Mouse (Mus musculus) hindbrain, embryonic 15.5 days (tissue): ENCODE data around the gene Exoc2. TPM values are rescaled to one million over a fixed set of nuclear protein-coding genes. Genes with fewer than 3 reads are reported as not detected.
A peak's percentile ranks its signal among the peaks of the same experiment; 100 is the strongest.

Experiments used
- ATAC-seq: fragments of 200-750 bp; cut with Nextera tagmentation; 2 replicates; pipeline ENCODE4 v1.8.0; 2017; ENCODE audit warnings: low read depth, moderate number of reproducible peaks, moderate TSS enrichment; ENCODE audit not compliant: low FRiP score
- H3K27ac ChIP-seq: fragments of 300-500 bp; sonication (generic); replicated peaks from 2 replicates; pipeline ENCODE4 v1.5.1; 2015; ENCODE audit warnings: mild to moderate bottlenecking, inconsistent platforms
- H3K27me3 ChIP-seq: fragments of 300-500 bp; sonication (generic); 2 replicates; pipeline ENCODE4 v1.6.1; 2015; ENCODE audit warnings: control low read depth, inconsistent platforms
- H3K36me3 ChIP-seq: fragments of 300-500 bp; sonication (generic); 2 replicates; pipeline ENCODE4 v1.6.1; 2015; ENCODE audit warnings: control low read depth, inconsistent platforms
- H3K4me1 ChIP-seq: fragments of 300-500 bp; sonication (generic); replicated peaks from 2 replicates; pipeline ENCODE4 v1.6.1; 2015; ENCODE audit warnings: control low read depth, inconsistent platforms
- H3K4me2 ChIP-seq: fragments of 300-500 bp; sonication (generic); 2 replicates; pipeline ENCODE4 v1.6.1; 2015; ENCODE audit warnings: moderate library complexity, mild to moderate bottlenecking, inconsistent platforms
- H3K4me3 ChIP-seq: fragments of 300-500 bp; sonication (generic); 2 replicates; pipeline ENCODE4 v1.5.1; 2015; ENCODE audit warnings: mild to moderate bottlenecking, inconsistent platforms
- H3K9ac ChIP-seq: fragments of 300-500 bp; sonication (generic); 2 replicates; pipeline ENCODE4 v1.6.1; 2015; ENCODE audit warnings: inconsistent platforms
- H3K9me3 ChIP-seq: fragments of 300-500 bp; sonication (generic); 2 replicates; pipeline ENCODE4 v1.6.1; 2016; ENCODE audit warnings: control low read depth, inconsistent platforms
- WGBS: fragments of 180-500 bp; shearing (Covaris S2); methylation state at CpG from one replicate; pipeline ENCODE4 v1.1.7; 2015; 5-methylcytosine and 5-hydroxymethylcytosine counted together
- polyA plus RNA-seq: library from polyadenylated mRNA; unstranded; fragments of >200 nt; fragmentation: Nextera tagmentation; extraction: Ambion mirVana; gene quantifications from 2 replicates; pipeline ENCODE4 v1.2.1, GENCODE M21; 2015

Exoc2 gene
- polyA plus RNA-seq, 1 experiment from 2014 or later: 50.0 TPM

- 82% methylated on average over 5 of the region's 5 CpGs for WGBS
- H3K9me3 ChIP-seq: no peaks in the 10 kb centered on the region
- no peak overlapping the region for H3K9ac ChIP-seq
- no peak overlapping the region for H3K4me2 ChIP-seq
- H3K27ac ChIP-seq: no peak overlapping the region
- peak; percentile 63; the same call in 1 of the 2 replicates for ATAC-seq
- no peaks in the 10 kb centered on the region for H3K36me3 ChIP-seq
- H3K4me1 ChIP-seq: no peaks in the 10 kb centered on the region
- H3K4me3 ChIP-seq: no peak overlapping the region
- H3K27me3 ChIP-seq: no peaks in the 10 kb centered on the region
Measured at GRCm38 (mm10) chr13:30786235-30787035, 187.5 kb downstream of the Exoc2 start.

- no peaks in the 10 kb centered on the region for H3K36me3 ChIP-seq
- H3K9ac ChIP-seq: no peak overlapping the region
- 91% methylated on average over 4 of the region's 4 CpGs for WGBS
- ATAC-seq: no peak
- H3K4me2 ChIP-seq: no peak overlapping the region
- no peaks in the 10 kb centered on the region for H3K4me1 ChIP-seq
- H3K9me3 ChIP-seq: no peaks in the 10 kb centered on the region
- H3K4me3 ChIP-seq: no peak overlapping the region
- no peaks in the 10 kb centered on the region for H3K27me3 ChIP-seq
- no peak overlapping the region for H3K27ac ChIP-seq
Measured at GRCm38 (mm10) chr13:30785423-30786040, 188.4 kb downstream of the Exoc2 start.

GRCm38 (mm10) chr13:30782419-30782818 lies 191.5 kb downstream of the Exoc2 start:
- H3K4me3 ChIP-seq: no peak overlapping the region
- 45% methylated on average over 8 of the region's 8 CpGs for WGBS
- no peak for ATAC-seq
- no peak overlapping the region for H3K9ac ChIP-seq
- H3K4me2 ChIP-seq: no peak overlapping the region
- no peaks in the 10 kb centered on the region for H3K9me3 ChIP-seq
- H3K27ac ChIP-seq: no peak overlapping the region
- H3K27me3 ChIP-seq: no peaks in the 10 kb centered on the region
- H3K36me3 ChIP-seq: no peaks in the 10 kb centered on the region
- H3K4me1 ChIP-seq: no peaks in the 10 kb centered on the region

- no peak overlapping the region for H3K4me2 ChIP-seq
- no peaks in the 10 kb centered on the region for H3K9me3 ChIP-seq
- no peak overlapping the region for H3K27ac ChIP-seq
- ATAC-seq: no peak
- H3K4me1 ChIP-seq: no peaks in the 10 kb centered on the region
- H3K4me3 ChIP-seq: no peak overlapping the region
- H3K27me3 ChIP-seq: no peaks in the 10 kb centered on the region
- 80% methylated on average over 2 of the region's 2 CpGs for WGBS
- no peak overlapping the region for H3K9ac ChIP-seq
- no peaks in the 10 kb centered on the region for H3K36me3 ChIP-seq
Measured at GRCm38 (mm10) chr13:30781905-30782304, 192.0 kb downstream of the Exoc2 start.

GRCm38 (mm10) chr13:30777678-30778179 lies 196.2 kb downstream of the Exoc2 start:
- WGBS: 78% methylated on average over 11 of the region's 11 CpGs
- Histone ChIP-seq H3K4me2 (no peak overlapping the region), H3K27me3 (no peaks in the 10 kb centered on the region), H3K27ac (no peak overlapping the region), H3K4me1 (no peaks in the 10 kb centered on the region), H3K9me3 (no peaks in the 10 kb centered on the region), H3K36me3 (no peaks in the 10 kb centered on the region), H3K9ac (no peak overlapping the region), H3K4me3 (no peak overlapping the region)
- ATAC-seq: no peak

- 91% methylated on average over 2 of the region's 2 CpGs for WGBS
- no peaks in the 10 kb centered on the region for H3K36me3 ChIP-seq
- H3K4me3 ChIP-seq: no peak overlapping the region
- no peak overlapping the region for H3K4me2 ChIP-seq
- ATAC-seq: no peak
- H3K9me3 ChIP-seq: no peaks in the 10 kb centered on the region
- H3K27ac ChIP-seq: no peak overlapping the region
- no peaks in the 10 kb centered on the region for H3K27me3 ChIP-seq
- H3K9ac ChIP-seq: no peak overlapping the region
- H3K4me1 ChIP-seq: no peaks in the 10 kb centered on the region
Measured at GRCm38 (mm10) chr13:30776021-30776420, 197.9 kb downstream of the Exoc2 start.

GRCm38 (mm10) chr13:30767477-30768127 lies 206.3 kb downstream of the Exoc2 start:
- no peak for ATAC-seq
- no peaks in the 10 kb centered on the region for H3K9me3 ChIP-seq
- H3K9ac ChIP-seq: no peak overlapping the region
- no peak overlapping the region for H3K4me2 ChIP-seq
- H3K4me1 ChIP-seq: no peaks in the 10 kb centered on the region
- 91% methylated on average over 6 of the region's 6 CpGs for WGBS
- no peak overlapping the region for H3K4me3 ChIP-seq
- H3K36me3 ChIP-seq: no peaks in the 10 kb centered on the region
- H3K27me3 ChIP-seq: no peaks in the 10 kb centered on the region
- H3K27ac ChIP-seq: no peak overlapping the region

- no peak overlapping the region for H3K9ac ChIP-seq
- no peak overlapping the region for H3K27ac ChIP-seq
- H3K36me3 ChIP-seq: no peaks in the 10 kb centered on the region
- no peak overlapping the region for H3K4me3 ChIP-seq
- ATAC-seq: no peak
- no peaks in the 10 kb centered on the region for H3K4me1 ChIP-seq
- H3K9me3 ChIP-seq: no peaks in the 10 kb centered on the region
- H3K27me3 ChIP-seq: no peaks in the 10 kb centered on the region
- 96% methylated on average over 5 of the region's 5 CpGs for WGBS
- no peak overlapping the region for H3K4me2 ChIP-seq
Measured at GRCm38 (mm10) chr13:30766636-30767476, 207.0 kb downstream of the Exoc2 start.

GRCm38 (mm10) chr13:30765906-30766305 lies 208.0 kb downstream of the Exoc2 start:
- ATAC-seq: no peak
- Histone ChIP-seq H3K27me3 (no peaks in the 10 kb centered on the region), H3K4me2 (no peak overlapping the region), H3K9ac (no peak overlapping the region), H3K36me3 (no peaks in the 10 kb centered on the region), H3K9me3 (no peaks in the 10 kb centered on the region), H3K4me3 (no peak overlapping the region), H3K27ac (no peak overlapping the region), H3K4me1 (no peaks in the 10 kb centered on the region)
- WGBS: 88% methylated on average over 5 of the region's 5 CpGs

GRCm38 (mm10) chr13:30764014-30764740 lies 209.7 kb downstream of the Exoc2 start:
- Histone ChIP-seq H3K4me2 (no peak overlapping the region), H3K27ac (no peak overlapping the region), H3K9ac (no peak overlapping the region), H3K9me3 (no peaks in the 10 kb centered on the region), H3K4me3 (no peak overlapping the region), H3K4me1 (no peaks in the 10 kb centered on the region), H3K36me3 (no peaks in the 10 kb centered on the region), H3K27me3 (no peaks in the 10 kb centered on the region)
- WGBS: 81% methylated on average over 8 of the region's 8 CpGs
- ATAC-seq: no peak
